Mouse (Mus musculus): Measurements from ENCODE around the gene Fgr.
A peak's percentile ranks its signal among the peaks of the same experiment; 100 is the strongest.

GRCm38 (mm10) chr4:132932752-132933404, 41.0 kb upstream of the Fgr start:
- no peak for TF ChIP-seq ZNF384 (IDR thresholded peaks at IDR 0.05; ENCODE audit: low read depth, low read length)
- TF ChIP-seq CHD2 (IDR thresholded peaks at IDR 0.05; ENCODE audit: low read length) = no peak
- TF ChIP-seq CTCF (conservative IDR thresholded peaks at IDR 0.05 in 1 of 2, IDR thresholded peaks at IDR 0.05 in 1 of 2; ENCODE audit: low read depth in 2 of 2, low read length in 2 of 2) = no peak
- no peak for TF ChIP-seq MAX (IDR thresholded peaks at IDR 0.05; ENCODE audit: low read length)
- 0 out of 2 replicates have a peak, but pooled peaks have one; percentile 44 for TF ChIP-seq EP300 (IDR thresholded peaks at IDR 0.05; ENCODE audit: low read length)
- TF ChIP-seq USF1 (IDR thresholded peaks at IDR 0.05; ENCODE audit: low read depth, low read length) = no peak
- TF ChIP-seq USF2 (conservative IDR thresholded peaks at IDR 0.05; ENCODE audit: low read depth, low read length) = no peak
- TF ChIP-seq JUND (conservative IDR thresholded peaks at IDR 0.05; ENCODE audit: low read depth, low read length) = no peak
- TF ChIP-seq JUN (IDR thresholded peaks at IDR 0.05; ENCODE audit: insufficient read depth, low read depth, low read length) = no peak
- no peak for TF ChIP-seq SIN3A (IDR thresholded peaks at IDR 0.05; ENCODE audit: low read length)
- no peak for TF ChIP-seq POLR2A (IDR thresholded peaks at IDR 0.05; ENCODE audit: low read depth, low read length)
- TF ChIP-seq IRF4 (IDR thresholded peaks at IDR 0.05; ENCODE audit: low read depth, low read length) = no peak
- TF ChIP-seq CHD1 (IDR thresholded peaks at IDR 0.05; ENCODE audit: low read depth, low read length) = no peak
- TF ChIP-seq ZC3H11A (IDR thresholded peaks at IDR 0.05; ENCODE audit: low read depth, low read length) = no peak
